Mouse (Mus musculus) neural tube, embryonic 13.5 days (tissue): ENCODE data around the gene Cygb. TPM values are rescaled to one million over a fixed set of nuclear protein-coding genes. Genes with fewer than 3 reads are reported as not detected.
A peak's percentile ranks its signal among the peaks of the same experiment; 100 is the strongest.

Experiments used
- ATAC-seq: fragments of 200-750 bp; cut with Nextera tagmentation; 2 replicates; pipeline ENCODE4 v1.8.0; 2017; ENCODE audit warnings: low read depth, mild to moderate bottlenecking, moderate TSS enrichment, moderate library complexity
- H3K27ac ChIP-seq: fragments of 300-500 bp; sonication (generic); replicated peaks from 2 replicates; pipeline ENCODE4 v1.5.1; 2015; ENCODE audit warnings: moderate library complexity, mild to moderate bottlenecking, inconsistent platforms
- H3K27me3 ChIP-seq: fragments of 300-500 bp; sonication (generic); 2 replicates; pipeline ENCODE4 v1.6.1; 2015; ENCODE audit warnings: mild to moderate bottlenecking, inconsistent platforms
- H3K36me3 ChIP-seq: fragments of 300-500 bp; sonication (generic); 2 replicates; pipeline ENCODE4 v1.6.1; 2015; ENCODE audit warnings: mild to moderate bottlenecking, inconsistent platforms
- H3K4me1 ChIP-seq: fragments of 300-500 bp; sonication (generic); replicated peaks from 2 replicates; pipeline ENCODE4 v1.6.1; 2015; ENCODE audit warnings: inconsistent platforms
- H3K4me2 ChIP-seq: fragments of 300-500 bp; sonication (generic); 2 replicates; pipeline ENCODE4 v1.6.1; 2015; ENCODE audit warnings: inconsistent platforms, mild to moderate bottlenecking, moderate library complexity
- H3K4me3 ChIP-seq: fragments of 300-500 bp; sonication (generic); 2 replicates; pipeline ENCODE4 v1.5.1; 2015; ENCODE audit warnings: mild to moderate bottlenecking, inconsistent platforms
- H3K9ac ChIP-seq: fragments of 300-500 bp; sonication (generic); 2 replicates; pipeline ENCODE4 v1.6.1; 2015; ENCODE audit warnings: moderate library complexity, mild to moderate bottlenecking, inconsistent platforms
- H3K9me3 ChIP-seq: fragments of 300-500 bp; sonication (generic); 2 replicates; pipeline ENCODE4 v1.6.1; 2016; ENCODE audit warnings: inconsistent platforms
- WGBS: fragments of 180-500 bp; shearing (Covaris S2); methylation state at CpG from one replicate; pipeline ENCODE4 v1.1.7; 2015; 5-methylcytosine and 5-hydroxymethylcytosine counted together
- polyA plus RNA-seq: library from polyadenylated mRNA; unstranded; fragments of >200 nt; fragmentation: Nextera tagmentation; extraction: Ambion mirVana; gene quantifications from 2 replicates; pipeline ENCODE4 v1.2.1, GENCODE M21; 2015

Cygb gene
- polyA plus RNA-seq, 1 experiment from 2014 or later, result 17.2 TPM

DNA sequence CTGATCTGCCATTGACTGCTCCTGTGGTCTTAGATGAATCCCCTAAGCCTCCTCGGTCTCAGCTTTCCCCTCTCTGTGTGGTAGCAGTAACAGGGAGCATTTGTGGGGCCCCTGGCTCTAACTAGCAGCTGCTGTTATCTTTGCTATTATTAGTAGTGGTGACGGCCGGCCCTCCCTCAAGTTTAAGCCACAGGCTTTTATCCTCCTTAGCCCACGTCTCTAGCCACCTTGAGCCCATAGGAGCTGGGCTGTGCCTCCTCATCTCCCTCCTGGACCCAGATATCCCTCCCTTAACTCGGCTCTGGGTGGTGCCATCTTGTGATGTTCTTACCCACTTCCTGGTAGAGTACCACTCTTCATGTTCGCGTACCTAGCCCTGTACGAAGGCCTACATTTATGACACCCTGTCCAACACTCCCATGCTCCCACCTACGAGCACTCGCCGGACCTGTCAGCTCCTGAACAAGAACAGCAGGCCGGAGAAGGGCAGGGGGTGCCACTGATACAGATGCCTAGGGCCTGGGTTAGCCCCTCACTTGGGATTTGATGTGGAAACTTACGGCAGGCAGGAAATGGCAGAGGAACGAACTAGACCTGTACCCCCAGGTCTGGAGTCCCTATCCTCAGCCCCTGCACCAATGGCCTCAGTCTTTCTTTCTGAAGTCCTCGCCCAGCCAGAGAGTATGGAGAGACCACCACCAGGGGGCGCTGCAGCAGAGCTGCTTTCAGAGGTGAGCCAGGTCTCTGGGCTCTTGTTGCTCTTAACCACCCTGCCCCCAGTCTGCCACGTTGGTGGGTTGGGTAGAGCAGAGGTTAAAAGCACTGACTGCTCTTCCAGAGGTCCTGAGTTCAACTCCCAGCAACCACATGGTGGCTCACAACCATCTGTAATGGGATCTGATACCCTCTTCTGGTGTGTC lies 28.8 kb downstream of the Cygb start:
- ATAC-seq, result no peak
- peaks cover 29% of the 10 kb centered on the region for H3K27me3 ChIP-seq
- no peaks in the 10 kb centered on the region for H3K9me3 ChIP-seq
- no peak overlapping the region for H3K4me2 ChIP-seq
- H3K4me1 ChIP-seq, result peaks cover 31% of the 10 kb centered on the region
- no peak overlapping the region for H3K9ac ChIP-seq
- WGBS, result 77% methylated on average over 17 of the region's 17 CpGs
- no peaks in the 10 kb centered on the region for H3K36me3 ChIP-seq
- H3K27ac ChIP-seq, result no peak overlapping the region
- H3K4me3 ChIP-seq, result no peak overlapping the region

DNA sequence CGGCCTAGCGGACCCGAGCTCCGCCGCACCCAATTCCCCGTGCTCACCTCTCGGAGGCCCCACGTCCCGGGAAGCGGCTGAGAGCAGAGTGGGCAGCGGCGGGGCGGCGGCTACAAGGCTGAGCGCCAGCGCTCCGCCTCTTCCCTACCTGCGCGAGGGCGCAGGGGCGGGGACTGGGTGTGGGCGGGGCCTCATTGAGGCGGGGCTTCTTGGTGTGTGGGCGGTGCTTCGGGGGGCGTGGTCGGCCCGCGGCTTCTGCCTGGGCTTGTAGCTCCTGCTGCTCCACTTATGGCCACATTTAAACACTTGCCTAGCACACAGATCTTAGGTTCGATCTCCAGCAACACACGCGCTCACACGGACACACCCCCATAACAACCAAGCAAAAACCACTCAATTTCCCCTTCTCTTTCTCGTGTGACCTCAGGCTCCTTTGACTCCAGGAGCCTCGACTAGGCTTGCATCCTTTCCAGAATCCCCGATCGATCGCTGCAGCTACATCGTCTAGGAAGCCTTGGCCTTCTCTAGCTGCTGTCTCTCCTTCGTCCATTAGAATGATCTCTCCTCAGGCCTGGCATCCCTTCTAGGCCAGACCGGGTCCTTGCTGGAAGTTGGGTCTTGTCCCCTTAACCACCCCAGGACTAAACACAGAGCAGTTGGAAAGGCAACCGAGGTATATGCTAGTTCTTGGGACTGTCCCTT lies 29.8 kb downstream of the Cygb start:
- peaks cover 29% of the 10 kb centered on the region for H3K27me3 ChIP-seq
- peak overlapping the region; percentile 68 for H3K9ac ChIP-seq
- no peaks in the 10 kb centered on the region for H3K36me3 ChIP-seq
- peak overlapping the region; percentile 64 for H3K4me2 ChIP-seq
- H3K27ac ChIP-seq, result no peak overlapping the region
- ATAC-seq, result peak; percentile 15; the same call in 1 of the 2 replicates
- no peaks in the 10 kb centered on the region for H3K9me3 ChIP-seq
- peaks cover 41% of the 10 kb centered on the region for H3K4me1 ChIP-seq
- WGBS, result 12% methylated on average over 42 of the region's 42 CpGs
- H3K4me3 ChIP-seq, result peak overlapping the region; percentile 49

DNA sequence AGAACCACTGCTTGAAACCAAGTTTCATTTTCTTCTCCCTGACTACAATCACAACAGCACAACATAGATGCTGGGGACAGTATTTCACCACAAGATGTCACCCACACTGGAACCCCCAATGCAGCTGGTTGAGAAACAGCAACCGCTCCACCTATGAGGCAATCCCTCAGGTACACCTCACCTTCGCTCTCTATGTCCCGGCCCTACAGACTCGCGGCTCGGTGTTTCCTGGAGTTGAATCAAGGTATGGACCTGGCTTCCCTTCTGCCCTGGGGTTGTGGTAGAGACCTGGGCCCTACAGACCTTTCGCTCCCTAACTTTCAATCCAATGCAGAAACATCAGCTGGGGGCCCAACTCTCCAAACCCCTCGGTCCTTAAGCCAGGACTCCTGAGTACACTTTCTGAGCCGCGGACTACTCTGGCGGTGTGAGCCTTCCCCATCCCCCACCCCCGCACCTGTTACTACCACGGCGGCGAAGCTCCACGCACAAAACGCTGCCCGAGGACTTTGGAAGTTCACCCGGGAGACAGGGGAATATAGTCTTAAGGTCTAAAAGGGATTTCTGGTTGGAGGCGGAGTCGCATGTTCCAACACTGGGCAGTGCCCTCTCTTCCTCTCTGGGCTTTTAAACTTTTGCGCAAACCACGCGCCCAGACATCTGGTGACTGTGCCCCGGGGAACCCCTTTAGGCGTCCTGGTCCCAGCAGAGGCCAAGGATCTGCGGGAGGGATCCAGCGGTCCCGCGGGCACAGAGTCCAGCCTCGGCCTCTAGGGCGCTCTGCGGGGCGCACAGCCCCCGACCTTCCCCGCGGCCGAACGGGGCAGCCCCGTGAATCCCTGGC lies 30.6 kb downstream of the Cygb start:
- 5% methylated on average over 40 of the region's 40 CpGs for WGBS
- no peak for ATAC-seq

DNA sequence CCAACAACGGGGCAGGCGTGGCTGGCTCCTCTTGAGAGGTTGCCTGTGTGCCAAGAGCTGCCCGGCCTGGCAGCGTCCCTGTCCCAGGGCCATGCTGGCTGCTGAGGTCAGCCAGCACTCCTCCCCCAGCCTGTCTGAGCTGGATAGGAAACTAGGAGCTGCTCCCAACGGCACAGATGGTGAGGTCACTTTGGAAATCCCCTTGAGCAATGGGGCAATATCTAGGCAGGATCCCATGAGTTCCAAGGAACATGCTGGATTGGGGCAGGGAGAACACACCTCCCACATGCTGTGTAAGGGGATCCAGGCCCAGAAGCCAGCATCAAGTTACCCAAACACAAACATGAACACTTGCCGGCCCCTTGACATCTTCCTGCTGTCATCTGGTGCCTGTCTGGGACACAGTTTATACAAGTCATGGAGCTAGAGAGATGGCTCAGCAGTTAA lies 32.8 kb downstream of the Cygb start:
- Histone ChIP-seq H3K4me1 (peaks cover 53% of the 10 kb centered on the region), H3K4me3 (no peak overlapping the region), H3K9ac (no peak overlapping the region), H3K27ac (peak overlapping the region; percentile 76), H3K36me3 (no peaks in the 10 kb centered on the region), H3K4me2 (peak overlapping the region; percentile 64; the same call in 1 of the 2 replicates), H3K27me3 (peaks cover 29% of the 10 kb centered on the region), H3K9me3 (no peaks in the 10 kb centered on the region)
- WGBS, result 49% methylated on average over 6 of the region's 6 CpGs
- no peak; the same call in 1 of the 2 replicates for ATAC-seq

More for the DNA sequence above, 30.6 kb downstream of the Cygb start:
- H3K4me3 ChIP-seq, result peak overlapping the region; percentile 49
- peak overlapping the region; percentile 64 for H3K4me2 ChIP-seq
- H3K27ac ChIP-seq, result no peak overlapping the region
- no peaks in the 10 kb centered on the region for H3K9me3 ChIP-seq
- H3K27me3 ChIP-seq, result peaks cover 29% of the 10 kb centered on the region
- H3K4me1 ChIP-seq, result peaks cover 49% of the 10 kb centered on the region
- H3K9ac ChIP-seq, result peak overlapping the region; percentile 68
- no peaks in the 10 kb centered on the region for H3K36me3 ChIP-seq

DNA sequence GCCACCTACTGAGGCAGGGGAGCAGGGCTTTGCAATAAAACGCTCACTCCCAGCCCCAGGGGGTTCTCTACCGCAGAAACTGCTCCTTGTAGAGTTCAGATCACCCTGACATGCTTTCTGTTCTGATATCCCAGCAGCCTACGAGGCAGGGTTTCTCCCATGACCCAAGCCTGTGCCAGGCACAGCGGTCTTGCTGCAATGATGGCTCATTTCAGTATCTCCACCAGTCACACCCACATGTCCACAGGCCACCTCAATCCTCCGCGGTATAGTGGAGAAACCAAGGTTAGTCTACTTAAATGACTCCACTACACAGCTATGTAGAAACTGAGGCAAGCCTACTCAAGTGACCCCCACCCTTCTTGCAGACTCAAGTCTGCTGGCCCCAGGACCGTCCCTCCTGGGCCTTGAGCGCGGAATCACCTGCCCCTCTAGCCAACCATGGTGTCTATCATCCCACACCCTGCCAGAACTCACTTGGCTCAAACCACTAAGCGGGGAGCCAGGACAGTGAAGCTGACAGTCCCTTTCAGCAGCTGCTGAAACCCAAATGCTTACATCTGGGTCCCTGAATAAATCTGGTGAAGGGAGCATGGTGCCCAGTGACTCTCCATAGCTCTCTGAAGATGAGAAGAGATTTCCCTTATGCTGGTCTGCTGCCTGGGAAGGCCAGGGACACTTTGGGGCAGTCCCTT lies 33.4 kb downstream of the Cygb start:
- Histone ChIP-seq H3K9me3 (no peaks in the 10 kb centered on the region), H3K4me2 (peak overlapping the region; percentile 25), H3K36me3 (no peaks in the 10 kb centered on the region), H3K4me3 (no peak overlapping the region), H3K9ac (0 out of 2 replicates have a peak overlapping the region, but pooled peaks have one; percentile 22), H3K27ac (peak overlapping the region; percentile 76), H3K4me1 (peaks cover 58% of the 10 kb centered on the region), H3K27me3 (peaks cover 29% of the 10 kb centered on the region)
- ATAC-seq, result no peak
- 70% methylated on average over 10 of the region's 10 CpGs for WGBS

DNA sequence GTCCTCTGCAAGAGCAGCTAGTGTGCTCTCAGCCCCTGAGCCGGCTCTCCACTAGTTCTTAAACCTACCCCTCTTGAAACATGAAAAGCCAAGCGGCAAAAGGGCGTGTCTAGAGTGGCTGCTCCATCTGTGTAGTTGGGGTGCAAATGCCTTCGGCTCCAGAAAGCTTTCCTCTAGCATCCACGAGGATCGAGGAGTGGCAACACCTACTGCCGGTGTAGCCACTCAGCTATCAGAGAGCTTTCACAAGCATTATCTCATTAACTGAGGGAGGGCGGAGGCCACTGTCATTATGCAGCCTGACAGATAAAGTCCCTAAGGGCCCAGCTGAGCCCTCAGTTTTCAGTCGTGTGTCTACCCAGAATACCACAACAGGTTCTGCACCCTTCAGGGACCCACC lies 34.0 kb downstream of the Cygb start:
- no peak overlapping the region for H3K4me3 ChIP-seq
- H3K27me3 ChIP-seq, result peaks cover 26% of the 10 kb centered on the region
- ATAC-seq, result no peak
- 35% methylated on average over 9 of the region's 9 CpGs for WGBS
- no peaks in the 10 kb centered on the region for H3K9me3 ChIP-seq
- peak overlapping the region; percentile 25 for H3K4me2 ChIP-seq
- H3K36me3 ChIP-seq, result no peaks in the 10 kb centered on the region
- 0 out of 2 replicates have a peak overlapping the region, but pooled peaks have one; percentile 22 for H3K9ac ChIP-seq
- peak overlapping the region; percentile 76 for H3K27ac ChIP-seq
- H3K4me1 ChIP-seq, result peaks cover 59% of the 10 kb centered on the region

DNA sequence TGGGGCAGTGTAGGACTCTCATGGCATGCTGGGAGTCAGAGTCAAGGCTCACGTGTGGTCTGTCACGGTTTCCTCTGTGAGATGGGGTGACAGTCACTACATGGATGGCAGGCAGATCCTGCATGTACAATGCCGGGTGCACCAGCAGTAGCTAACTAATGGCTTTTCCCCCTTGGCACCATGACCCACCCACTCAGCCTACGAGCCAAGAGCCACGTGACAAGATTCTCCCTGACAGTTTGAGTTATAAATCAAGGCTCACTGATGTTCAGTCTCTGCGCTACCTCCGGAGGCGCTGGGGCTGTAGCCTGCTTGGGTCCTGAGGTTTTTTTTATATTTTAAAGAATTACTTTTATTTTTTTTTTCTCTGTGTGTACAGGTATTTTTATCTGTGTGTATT lies 34.6 kb downstream of the Cygb start:
- no peaks in the 10 kb centered on the region for H3K9me3 ChIP-seq
- H3K4me2 ChIP-seq, result peak overlapping the region; percentile 25; the same call in 1 of the 2 replicates
- no peaks in the 10 kb centered on the region for H3K36me3 ChIP-seq
- no peak overlapping the region for H3K4me3 ChIP-seq
- no peak for ATAC-seq
- peaks cover 58% of the 10 kb centered on the region for H3K4me1 ChIP-seq
- H3K9ac ChIP-seq, result no peak overlapping the region
- H3K27me3 ChIP-seq, result peaks cover 21% of the 10 kb centered on the region
- H3K27ac ChIP-seq, result peak overlapping the region; percentile 76
- 27% methylated on average over 8 of the region's 8 CpGs for WGBS

DNA sequence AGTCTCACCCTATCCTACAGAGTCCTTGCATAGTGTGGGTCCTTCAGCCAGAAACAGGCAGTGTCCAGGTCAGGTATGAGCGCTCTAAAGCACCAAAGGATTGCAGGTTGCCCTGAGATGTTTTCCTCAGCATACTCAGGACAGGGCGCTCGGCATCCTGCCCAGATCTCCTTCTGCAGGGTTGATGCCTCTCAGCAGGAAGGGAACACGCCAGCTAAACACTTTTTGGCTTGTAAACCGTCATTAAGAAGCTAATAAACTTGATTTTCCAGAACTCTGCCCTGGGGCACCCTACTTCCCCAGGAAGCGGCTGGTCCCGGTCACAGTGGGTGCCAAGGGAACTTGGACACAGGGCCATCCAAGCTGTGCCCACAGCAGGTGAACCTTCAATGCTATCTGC lies 35.0 kb downstream of the Cygb start:
- no peaks in the 10 kb centered on the region for H3K36me3 ChIP-seq
- H3K27ac ChIP-seq, result peak overlapping the region; percentile 53
- H3K4me1 ChIP-seq, result peaks cover 54% of the 10 kb centered on the region
- H3K4me2 ChIP-seq, result peak overlapping the region; percentile 25; the same call in 1 of the 2 replicates
- no peak for ATAC-seq
- H3K9me3 ChIP-seq, result no peaks in the 10 kb centered on the region
- peaks cover 17% of the 10 kb centered on the region for H3K27me3 ChIP-seq
- WGBS, result 65% methylated on average over 7 of the region's 7 CpGs
- no peak overlapping the region for H3K4me3 ChIP-seq
- H3K9ac ChIP-seq, result no peak overlapping the region

DNA sequence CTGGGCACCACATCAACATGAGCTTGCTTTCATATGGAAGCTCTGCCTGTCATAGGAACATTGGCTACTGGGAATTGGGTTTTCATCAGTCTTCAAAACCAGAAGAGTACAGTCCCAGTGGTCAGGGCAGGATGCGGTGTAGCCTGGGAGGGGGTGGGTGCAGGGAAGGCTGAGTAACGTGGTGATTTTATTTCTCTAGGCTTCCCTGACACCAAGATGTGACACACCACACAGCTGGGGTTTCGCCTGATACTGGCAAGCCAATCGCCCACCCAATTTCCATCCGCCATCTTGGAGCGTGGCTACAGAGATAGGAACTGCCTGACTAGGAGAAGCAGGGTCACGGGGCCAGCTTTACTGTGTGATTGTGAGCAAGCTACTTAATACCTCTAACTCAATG lies 35.4 kb downstream of the Cygb start:
- peaks cover 12% of the 10 kb centered on the region for H3K27me3 ChIP-seq
- 83% methylated on average over 7 of the region's 7 CpGs for WGBS
- H3K27ac ChIP-seq, result peak overlapping the region; percentile 53; the same call in 1 of the 2 replicates
- H3K4me2 ChIP-seq, result no peak overlapping the region
- peaks cover 49% of the 10 kb centered on the region for H3K4me1 ChIP-seq
- no peak overlapping the region for H3K4me3 ChIP-seq
- no peaks in the 10 kb centered on the region for H3K9me3 ChIP-seq
- no peak for ATAC-seq
- no peak overlapping the region for H3K9ac ChIP-seq
- H3K36me3 ChIP-seq, result no peaks in the 10 kb centered on the region

DNA sequence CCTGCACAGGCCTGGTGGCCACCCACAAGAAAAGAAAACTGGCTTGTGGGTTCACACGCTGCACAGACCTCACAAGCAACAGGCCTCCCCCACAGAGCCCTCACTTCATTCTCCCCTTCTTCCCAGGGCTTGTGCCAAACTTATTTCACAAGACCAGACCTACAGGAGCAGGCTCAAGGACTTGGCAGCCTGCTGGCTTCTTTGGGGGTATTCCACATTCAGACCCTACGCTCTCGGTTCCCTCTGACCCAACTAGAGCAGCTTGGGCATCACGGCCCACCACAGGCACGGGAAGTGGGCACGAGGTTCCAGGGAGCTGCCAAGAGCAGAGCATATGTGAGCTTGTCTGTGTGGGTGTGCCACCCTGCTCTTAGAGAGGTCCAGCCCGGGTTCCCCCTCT lies 36.5 kb downstream of the Cygb start:
- Histone ChIP-seq H3K4me3 (no peak overlapping the region), H3K4me2 (no peak overlapping the region), H3K27me3 (0 out of 2 replicates have a peak, but pooled peaks cover 2% of the 10 kb centered on the region), H3K9me3 (no peaks in the 10 kb centered on the region), H3K27ac (no peak overlapping the region), H3K9ac (no peak overlapping the region), H3K36me3 (no peaks in the 10 kb centered on the region), H3K4me1 (peaks cover 44% of the 10 kb centered on the region)
- ATAC-seq, result no peak
- 93% methylated on average over 7 of the region's 7 CpGs for WGBS
